Mouse (Mus musculus): ENCODE measurements around the gene Polr2i.
"Not testable (repeated sequence)": the region's sequence is repeated elsewhere in the genome, so short reads cannot be mapped to it uniquely, and the experiment has no call there.

Polr2i gene

DNA sequence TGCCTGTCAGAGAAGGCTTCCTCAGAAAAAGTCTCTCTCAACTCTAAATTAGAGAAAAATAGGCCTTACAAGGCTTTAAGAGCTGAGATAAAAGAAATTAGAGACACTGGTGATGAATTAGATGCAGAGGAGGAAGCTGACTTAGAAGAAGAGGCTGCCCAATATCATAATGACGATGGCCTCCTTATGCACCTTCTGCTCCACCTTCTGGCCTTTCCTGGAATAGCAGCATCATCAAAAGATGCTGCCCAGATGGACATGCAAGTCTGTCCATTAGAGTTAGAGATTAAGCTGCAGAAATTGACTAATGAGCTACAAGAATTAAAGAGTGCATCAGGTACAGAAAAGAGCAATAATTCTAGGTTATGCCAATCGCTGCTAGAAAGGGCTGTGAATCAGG is 26.4 kb upstream of the Polr2i start:
- peak; percentile 54 for DNase-seq

DNA sequence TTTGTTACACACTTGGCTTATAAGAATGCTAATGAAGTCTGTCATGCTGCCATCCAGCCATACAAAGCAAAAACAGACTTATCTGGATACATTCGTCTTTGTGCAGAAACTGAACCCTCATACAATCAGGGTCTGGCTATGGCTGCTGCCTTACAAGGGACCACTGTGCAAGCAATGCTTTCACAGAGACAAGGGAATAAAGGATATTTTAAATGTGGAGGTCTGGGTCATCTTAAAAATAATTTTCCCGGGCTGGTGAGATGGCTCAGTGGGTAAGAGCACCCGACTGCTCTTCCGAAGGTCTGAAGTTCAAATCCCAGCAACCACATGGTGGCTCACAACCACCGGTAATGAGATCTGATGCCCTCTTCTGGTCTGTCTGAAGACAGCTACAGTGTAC is 25.4 kb upstream of the Polr2i start:
- DNase-seq = not testable (repeated sequence)

GRCm38 (mm10) chr7:30211025-30211424 is 20.7 kb upstream of the Polr2i start:
- no peak for DNase-seq

- DNase-seq = no peak
Observed at GRCm38 (mm10) chr7:30213881-30214280, 17.9 kb upstream of the Polr2i start.

- no peak for DNase-seq
Observed at GRCm38 (mm10) chr7:30215875-30216274, 15.9 kb upstream of the Polr2i start.

DNA sequence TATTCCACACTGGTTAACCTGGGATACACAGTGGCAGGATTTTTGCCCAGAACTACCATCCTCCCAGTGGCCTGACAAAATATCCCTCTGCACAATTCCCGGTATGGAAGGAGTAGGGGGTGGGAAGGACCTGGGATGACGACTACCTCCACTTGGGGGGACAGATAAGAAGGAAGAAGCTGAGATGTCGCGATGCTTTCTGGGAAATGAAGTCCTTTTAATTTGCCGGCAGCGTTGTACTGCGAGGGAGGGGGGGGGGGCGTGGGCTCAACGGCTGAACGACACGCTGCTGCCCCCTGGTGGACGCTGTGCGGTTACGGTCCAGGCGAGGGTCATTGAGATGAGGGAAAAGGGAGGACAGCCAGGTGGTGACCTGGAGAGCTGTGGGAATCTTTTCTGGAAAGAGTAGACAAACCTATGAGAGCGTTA is 15.0 kb upstream of the Polr2i start:
- DNase-seq = peak; percentile 90

GRCm38 (mm10) chr7:30217277-30217676 is 14.5 kb upstream of the Polr2i start:
- no peak for DNase-seq

GRCm38 (mm10) chr7:30219293-30220007 is 12.3 kb upstream of the Polr2i start:
- peak; percentile 46 for DNase-seq

DNA sequence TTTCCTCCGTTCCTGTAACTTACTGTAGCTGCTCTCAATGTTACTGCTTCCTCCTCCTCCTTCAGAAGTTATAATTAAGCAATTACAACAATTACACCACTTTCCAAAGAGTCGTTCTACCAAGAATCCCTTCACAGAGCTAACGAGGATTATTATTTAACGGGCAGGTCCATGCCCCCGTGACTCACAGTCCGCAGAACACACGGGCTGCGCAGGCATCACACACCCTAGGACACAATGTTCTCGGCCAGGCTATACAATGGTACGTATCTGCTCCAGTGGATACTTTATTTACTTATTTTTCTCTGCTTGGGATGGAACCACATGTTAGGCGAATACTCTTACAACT is 11.8 kb upstream of the Polr2i start:
- no peak for DNase-seq

GRCm38 (mm10) chr7:30221433-30221832 is 10.3 kb upstream of the Polr2i start:
- no peak for DNase-seq

DNA sequence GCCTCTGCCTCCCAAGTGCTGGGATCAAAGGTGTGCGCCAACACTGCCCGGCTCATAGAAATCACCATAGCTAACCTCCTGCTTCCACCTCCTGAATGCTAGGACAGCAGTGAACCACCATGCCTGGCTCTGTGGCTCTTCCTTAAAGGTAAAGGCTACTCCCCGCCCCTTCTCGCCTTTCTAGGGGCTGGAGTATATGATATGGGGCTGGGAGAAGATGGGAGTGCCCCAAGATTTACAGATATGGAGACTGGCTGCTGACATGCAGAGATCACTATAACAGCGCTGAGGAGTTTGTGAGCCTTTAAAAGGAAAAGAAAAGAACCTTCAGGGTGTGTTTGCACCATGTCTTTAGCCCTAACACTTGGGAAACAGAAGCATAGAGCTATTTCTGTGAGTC is 9.5 kb upstream of the Polr2i start:
- DNase-seq = no peak

DNA sequence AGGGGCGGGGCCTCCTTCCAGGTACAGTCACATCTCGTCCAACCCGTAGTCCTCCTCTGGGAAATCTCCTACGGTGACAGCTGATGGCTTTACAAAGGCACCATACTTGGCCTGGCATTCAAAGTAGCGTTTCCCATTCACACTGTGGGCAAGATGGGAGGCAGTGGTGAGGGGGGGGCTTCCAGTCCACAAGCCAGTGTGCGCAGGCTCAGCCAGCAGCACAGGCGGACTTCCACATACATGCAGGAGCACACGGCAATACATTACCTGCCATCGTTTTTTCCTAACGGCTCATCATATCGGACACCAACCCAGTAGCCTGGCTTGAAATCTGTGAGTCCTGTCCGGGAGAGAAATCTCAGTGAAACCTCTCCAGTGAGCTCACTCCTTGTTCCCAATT is 7.5 kb upstream of the Polr2i start:
- no peak for DNase-seq

DNA sequence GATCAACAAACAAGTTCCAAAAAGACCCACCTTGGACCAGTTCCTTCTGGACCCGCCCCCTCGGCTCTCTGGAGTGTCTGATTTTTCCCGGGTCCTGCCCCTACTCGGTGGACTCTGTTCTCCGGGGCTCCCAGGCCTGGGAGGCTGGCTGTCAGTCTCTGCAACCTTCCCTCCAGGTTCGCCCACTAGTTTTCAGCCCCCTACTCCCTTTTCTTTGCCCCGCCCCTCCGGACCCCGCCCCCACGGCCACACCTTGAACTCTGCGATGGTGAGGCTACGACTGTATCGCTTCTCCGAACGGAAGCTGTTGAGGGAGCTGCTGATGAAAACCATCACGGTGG is 450 bp upstream of the Polr2i start:
- DNase-seq = no peak

DNA sequence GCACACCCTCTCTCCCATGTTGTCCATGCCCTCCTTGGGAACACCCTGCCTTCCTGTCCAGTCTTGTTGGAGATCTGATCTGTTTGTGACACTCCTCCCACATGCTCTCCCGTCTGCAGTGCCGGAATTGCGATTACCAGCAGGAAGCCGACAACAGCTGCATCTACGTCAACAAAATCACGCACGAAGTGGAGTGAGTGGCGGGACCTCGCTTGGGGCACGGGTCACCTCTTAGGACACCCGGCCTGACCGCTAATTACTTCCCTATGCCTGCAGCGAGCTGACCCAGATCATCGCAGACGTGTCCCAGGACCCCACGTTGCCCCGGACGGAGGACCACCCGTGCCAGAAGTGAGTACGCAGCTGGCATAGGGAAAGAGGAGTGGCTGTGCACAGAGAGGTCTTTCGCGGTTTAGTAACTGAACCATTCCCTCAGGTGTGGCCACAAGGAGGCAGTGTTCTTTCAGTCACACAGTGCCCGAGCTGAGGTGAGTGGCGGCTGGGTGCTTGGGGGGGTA is 942 bp downstream of the Polr2i start:
- peak; percentile 51 for DNase-seq

DNA sequence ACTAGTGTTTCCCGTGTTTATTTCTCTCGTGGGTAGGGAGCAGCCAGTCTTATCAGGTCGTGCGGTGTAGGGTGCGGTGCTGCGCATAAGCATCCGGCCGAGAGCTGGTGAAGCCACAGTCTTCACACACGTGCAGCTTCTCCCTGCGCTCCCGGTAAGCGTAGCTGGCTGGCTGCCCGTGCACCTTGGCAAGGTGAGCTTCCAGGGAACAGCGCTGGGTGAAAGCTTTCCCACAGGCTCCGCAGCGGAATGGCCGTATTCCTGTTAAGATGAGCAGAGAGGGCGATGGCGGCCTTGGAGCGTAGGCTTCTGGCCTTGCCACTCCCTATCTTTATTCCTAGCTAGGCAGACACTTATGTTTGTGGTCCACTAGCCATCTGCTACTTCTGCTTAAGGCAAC is 1.6 kb downstream of the Polr2i start:
- DNase-seq = peak; percentile 43

GRCm38 (mm10) chr7:30234276-30234858 is 2.6 kb downstream of the Polr2i start:
- no peak for DNase-seq

- DNase-seq = no peak
Observed at GRCm38 (mm10) chr7:30235091-30235490, 3.3 kb downstream of the Polr2i start.

- DNase-seq = no peak
Observed at GRCm38 (mm10) chr7:30235625-30236024, 3.9 kb downstream of the Polr2i start, which contains the start of gene Ovol3. TSS of gene Ovol3 (minus strand) at chr7:30235725.

GRCm38 (mm10) chr7:30237374-30237773 is 5.6 kb downstream of the Polr2i start:
- DNase-seq = not testable (repeated sequence)

- DNase-seq = no peak
Observed at GRCm38 (mm10) chr7:30251956-30252954, 20.5 kb downstream of the Polr2i start.

- no peak for DNase-seq
Observed at GRCm38 (mm10) chr7:30265041-30265440, 33.3 kb downstream of the Polr2i start.

GRCm38 (mm10) chr7:30265531-30265930 is 33.8 kb downstream of the Polr2i start:
- DNase-seq = no peak

GRCm38 (mm10) chr7:30265935-30266334 is 34.2 kb downstream of the Polr2i start:
- no peak for DNase-seq

All from right cerebral cortex, postnatal 4 days (tissue).